Mouse (Mus musculus): Measurements from ENCODE around the gene Slc25a19.
"Not testable (repeated sequence)": the region's sequence is repeated elsewhere in the genome, so short reads cannot be mapped to it uniquely, and the experiment has no call there.

Gene Slc25a19

GRCm38 (mm10) chr11:115627705-115628464 lies at the start of gene Slc25a19:
TSS of gene Slc25a19 (minus strand) at chr11:115628295.
- DNase-seq (ENCODE audit: low read depth, low spot score): peak; percentile 99

- DNase-seq (ENCODE audit: low read depth, low spot score): no peak
Measured at GRCm38 (mm10) chr11:115677511-115677910, 49.4 kb upstream of the Slc25a19 start.

- DNase-seq (ENCODE audit: low read depth, low spot score): no peak
Measured at GRCm38 (mm10) chr11:115676738-115677137, 48.6 kb upstream of the Slc25a19 start.

GRCm38 (mm10) chr11:115674235-115674865 lies 46.3 kb upstream of the Slc25a19 start:
- no peak for DNase-seq (ENCODE audit: low read depth, low spot score)

GRCm38 (mm10) chr11:115673471-115674234 lies 45.6 kb upstream of the Slc25a19 start:
- DNase-seq (ENCODE audit: low read depth, low spot score): no peak

GRCm38 (mm10) chr11:115672226-115672987 lies 44.3 kb upstream of the Slc25a19 start:
- DNase-seq (ENCODE audit: low read depth, low spot score): no peak

GRCm38 (mm10) chr11:115670451-115671050 lies 42.5 kb upstream of the Slc25a19 start:
- DNase-seq (ENCODE audit: low read depth, low spot score): no peak

- peak; percentile 30 for DNase-seq (ENCODE audit: low read depth, low spot score)
Measured at GRCm38 (mm10) chr11:115663676-115664335, 35.7 kb upstream of the Slc25a19 start.

- DNase-seq (ENCODE audit: low read depth, low spot score): peak; percentile 20
Measured at GRCm38 (mm10) chr11:115660376-115660775, 32.3 kb upstream of the Slc25a19 start.

GRCm38 (mm10) chr11:115658521-115658920 lies 30.4 kb upstream of the Slc25a19 start:
- no peak for DNase-seq (ENCODE audit: low read depth, low spot score)

GRCm38 (mm10) chr11:115654128-115654527 lies 26.0 kb upstream of the Slc25a19 start:
- no peak for DNase-seq (ENCODE audit: low read depth, low spot score)

GRCm38 (mm10) chr11:115653194-115653593 lies 25.1 kb upstream of the Slc25a19 start:
- DNase-seq (ENCODE audit: low read depth, low spot score): no peak

- no peak for DNase-seq (ENCODE audit: low read depth, low spot score)
Measured at GRCm38 (mm10) chr11:115651680-115652079, 23.6 kb upstream of the Slc25a19 start.

- no peak for DNase-seq (ENCODE audit: low read depth, low spot score)
Measured at GRCm38 (mm10) chr11:115649706-115650105, 21.6 kb upstream of the Slc25a19 start.

GRCm38 (mm10) chr11:115647459-115647858 lies 19.4 kb upstream of the Slc25a19 start:
- peak; percentile 88 for DNase-seq (ENCODE audit: low read depth, low spot score)

GRCm38 (mm10) chr11:115646439-115646838 lies 18.3 kb upstream of the Slc25a19 start:
- DNase-seq (ENCODE audit: low read depth, low spot score): peak; percentile 52

GRCm38 (mm10) chr11:115645498-115645897 lies 17.4 kb upstream of the Slc25a19 start:
- not testable (repeated sequence) for DNase-seq (ENCODE audit: low read depth, low spot score)

GRCm38 (mm10) chr11:115644308-115644707 lies 16.2 kb upstream of the Slc25a19 start:
- no peak for DNase-seq (ENCODE audit: low read depth, low spot score)

- peak; percentile 77 for DNase-seq (ENCODE audit: low read depth, low spot score)
Measured at GRCm38 (mm10) chr11:115643265-115643664, 15.2 kb upstream of the Slc25a19 start.

GRCm38 (mm10) chr11:115642705-115643104 lies 14.6 kb upstream of the Slc25a19 start:
- DNase-seq (ENCODE audit: low read depth, low spot score): no peak

GRCm38 (mm10) chr11:115641664-115642036 lies 13.6 kb upstream of the Slc25a19 start:
- no peak for DNase-seq (ENCODE audit: low read depth, low spot score)

All from CD4-positive, CD25-positive, alpha-beta regulatory T cell, adult 2 months (primary cell).